Mouse (Mus musculus) adipocyte (in vitro differentiated cells): ENCODE data around the gene Psmb6.

ENCODE experiments used
- DNase-seq: peaks from one replicate; pipeline ENCODE4 v3.0.0-alpha.2; 2016; ENCODE audit warnings: low spot score

The Psmb6 gene

GRCm38 (mm10) chr11:70571641-70572040 is 46.5 kb downstream of the Psmb6 start:
- no peak for DNase-seq

- DNase-seq = no peak
Observed at GRCm38 (mm10) chr11:70572348-70572902, 47.3 kb downstream of the Psmb6 start.

- no peak for DNase-seq
Observed at GRCm38 (mm10) chr11:70573872-70574271, 48.7 kb downstream of the Psmb6 start.

- no peak for DNase-seq
Observed at GRCm38 (mm10) chr11:70577201-70577600, 52.0 kb downstream of the Psmb6 start.
